Mouse (Mus musculus): ENCODE data around the gene Hrh2.

The Hrh2 gene

GRCm38 (mm10) chr13:54176406-54177020, 15.4 kb upstream of the Hrh2 start:
- DNase-seq (ENCODE audit: low spot score), result no peak

DNA sequence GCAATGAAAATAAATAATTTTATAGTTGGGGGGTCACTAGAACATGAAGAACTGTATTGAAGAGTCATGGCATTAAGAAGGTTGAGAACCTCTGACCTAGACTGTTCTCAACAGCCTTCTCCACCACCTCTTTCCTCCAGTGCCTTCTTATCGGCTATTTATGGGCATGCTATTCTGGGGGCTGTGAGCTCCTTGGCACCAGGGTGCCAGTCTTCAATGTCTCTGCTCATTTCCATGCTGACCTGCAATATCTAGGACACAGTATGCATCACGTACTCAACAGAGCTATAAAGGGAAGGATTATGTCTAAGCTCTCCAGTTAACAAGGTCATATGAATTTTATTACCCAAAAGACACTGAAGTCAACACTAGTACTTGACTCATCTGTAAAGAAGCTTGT, 14.6 kb upstream of the Hrh2 start:
- no peak for DNase-seq (ENCODE audit: low spot score)

GRCm38 (mm10) chr13:54178647-54179046, 13.3 kb upstream of the Hrh2 start:
- no peak for DNase-seq (ENCODE audit: low spot score)

GRCm38 (mm10) chr13:54179971-54180370, 12.0 kb upstream of the Hrh2 start:
- DNase-seq (ENCODE audit: low spot score), result no peak

- no peak for DNase-seq (ENCODE audit: low spot score)
These were observed 11.5 kb upstream of the Hrh2 start for GRCm38 (mm10) chr13:54180461-54180860.

GRCm38 (mm10) chr13:54181318-54181717, 10.6 kb upstream of the Hrh2 start:
- no peak for DNase-seq (ENCODE audit: low spot score)

DNA sequence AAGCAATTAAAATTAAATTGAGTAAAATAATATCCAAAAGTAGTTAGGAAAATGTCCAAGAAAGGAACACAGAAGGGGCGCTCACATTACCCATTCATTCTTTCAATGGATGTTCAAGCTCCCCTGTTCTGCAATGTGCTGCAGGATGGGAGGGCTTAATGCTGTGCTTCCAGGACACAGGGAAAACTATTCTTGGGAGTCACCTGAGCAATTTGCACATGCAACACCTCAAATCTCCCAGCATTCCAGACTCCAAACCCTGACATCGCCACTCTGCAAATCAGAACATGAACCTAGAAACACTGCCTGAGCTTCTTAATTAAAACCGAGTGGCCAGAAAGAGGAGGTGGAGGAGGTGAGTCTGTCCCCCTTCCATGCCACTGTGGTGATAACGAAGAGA, 10.0 kb upstream of the Hrh2 start:
- DNase-seq (ENCODE audit: low spot score), result no peak

DNA sequence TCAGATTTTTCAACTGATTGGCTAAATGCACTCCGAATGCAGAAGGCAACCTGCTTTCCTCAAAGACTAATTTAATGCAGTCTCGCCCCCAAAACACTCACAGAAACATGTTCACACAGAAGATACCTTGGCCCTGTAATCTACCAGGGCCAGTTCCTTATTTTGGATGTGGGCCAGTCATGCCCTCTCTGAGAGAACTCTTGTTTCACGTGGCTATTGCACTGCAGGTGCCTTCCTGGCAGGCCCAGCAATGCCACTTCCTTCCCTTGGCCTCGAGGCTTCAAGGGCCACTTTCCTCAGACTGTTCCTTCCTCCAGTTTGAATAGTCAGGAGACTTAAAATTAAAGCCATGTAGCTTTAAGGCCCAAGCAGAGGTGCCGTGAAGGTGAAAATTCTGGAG, 5.5 kb upstream of the Hrh2 start:
- no peak for DNase-seq (ENCODE audit: low spot score)

DNA sequence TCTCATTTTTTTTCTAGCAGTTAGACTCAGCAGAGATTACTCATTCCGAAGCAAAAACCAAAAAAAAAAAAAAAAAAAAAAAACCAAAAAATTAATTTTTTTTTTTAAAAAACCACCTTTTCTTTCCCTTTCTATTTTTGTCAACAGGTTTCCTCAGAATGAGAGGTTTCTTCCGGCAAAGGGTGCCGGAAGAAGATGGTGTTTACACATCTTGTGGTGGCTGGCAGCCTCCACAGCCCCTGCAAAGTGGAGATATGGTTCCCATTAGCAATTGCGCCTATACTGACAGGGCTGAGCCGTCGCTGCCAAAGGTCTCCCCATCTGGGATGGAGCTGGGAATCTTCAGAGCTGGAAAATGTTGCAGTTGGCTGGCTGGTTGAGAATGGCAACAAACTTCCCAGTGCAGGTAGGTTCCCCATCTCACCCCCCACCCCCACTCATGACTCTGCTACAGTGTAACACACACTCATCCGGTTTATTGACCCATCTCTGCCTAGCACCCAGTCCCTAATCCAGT, 3.7 kb upstream of the Hrh2 start:
- DNase-seq (ENCODE audit: low spot score), result no peak

DNA sequence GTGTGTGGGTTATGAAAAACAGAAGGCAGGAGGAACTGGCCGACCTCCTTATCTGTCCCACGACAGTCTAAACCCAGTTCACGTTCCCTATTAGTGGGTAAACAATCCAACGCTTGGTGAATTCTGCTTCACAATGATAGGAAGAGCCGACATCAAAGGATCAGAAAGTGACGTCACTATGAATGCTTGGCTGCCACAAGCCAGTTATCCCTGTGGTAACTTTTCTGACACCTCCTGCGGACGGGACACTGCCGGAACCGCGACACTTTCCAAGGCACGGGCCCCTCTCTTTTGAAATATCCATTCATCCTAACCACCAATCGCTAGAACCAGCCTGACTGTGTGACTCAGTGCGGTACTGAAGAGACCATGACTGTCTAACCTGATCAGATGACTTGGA, 2.0 kb upstream of the Hrh2 start:
- DNase-seq (ENCODE audit: low spot score), result no peak

DNA sequence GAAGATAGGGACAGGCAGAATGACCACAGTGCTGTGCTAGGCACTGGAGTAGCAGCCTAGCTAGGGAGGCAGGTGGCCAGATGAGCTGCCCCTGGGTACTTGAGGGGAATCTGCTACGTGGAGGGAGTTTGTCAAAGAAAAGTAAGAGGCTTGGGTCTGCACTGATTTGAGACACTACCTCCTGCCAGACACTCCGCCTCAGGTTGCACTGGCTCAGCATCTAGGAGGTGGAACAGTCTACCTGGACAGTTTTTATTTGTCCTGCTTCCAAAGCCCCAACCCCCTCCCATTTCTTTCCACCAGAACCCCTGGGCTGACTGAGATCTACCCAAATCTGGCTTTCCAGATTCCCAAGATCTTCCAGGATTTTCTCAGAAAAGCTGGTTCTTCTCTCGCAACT, 748 bp upstream of the Hrh2 start:
- DNase-seq (ENCODE audit: low spot score), result no peak

DNA sequence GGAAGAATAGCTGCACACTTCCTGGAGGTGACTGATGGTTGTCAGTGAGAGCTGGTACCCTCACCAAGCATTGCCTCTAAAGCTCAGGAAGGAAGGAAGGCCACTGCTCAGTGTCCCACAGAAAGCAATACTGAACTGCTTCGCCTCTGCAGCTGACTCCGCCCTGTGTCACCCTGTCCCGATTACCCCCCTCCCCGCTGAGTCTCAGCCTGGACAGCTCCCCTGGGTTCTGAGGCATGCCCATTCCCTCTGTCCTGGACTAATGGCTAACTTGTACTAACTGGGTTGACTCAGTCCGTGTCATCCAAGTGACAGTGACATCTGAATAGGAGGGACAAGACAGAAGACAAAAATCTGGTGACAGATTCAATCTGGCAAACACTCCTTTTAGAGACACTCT, 1.7 kb downstream of the Hrh2 start:
- DNase-seq (ENCODE audit: low spot score), result no peak

DNA sequence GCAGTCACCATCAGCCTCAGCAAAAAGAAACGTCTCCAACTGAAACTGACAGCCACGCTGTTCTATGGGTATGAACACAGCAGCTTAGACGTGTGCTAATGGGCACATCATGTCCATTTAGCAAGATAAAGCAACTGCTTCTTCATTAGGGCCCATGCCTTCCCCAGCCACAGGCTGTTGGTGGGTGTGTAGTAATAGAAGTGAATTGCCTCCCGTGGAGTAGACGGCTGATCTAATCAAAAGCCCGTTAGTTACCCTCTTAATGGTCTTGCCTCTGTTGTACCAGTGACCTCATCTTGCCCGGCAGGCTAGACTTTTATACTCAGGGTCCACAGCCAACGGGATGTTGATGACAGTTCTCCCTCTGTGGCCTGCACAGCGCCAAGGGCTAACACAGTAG, 7.1 kb downstream of the Hrh2 start:
- DNase-seq (ENCODE audit: low spot score), result no peak

DNA sequence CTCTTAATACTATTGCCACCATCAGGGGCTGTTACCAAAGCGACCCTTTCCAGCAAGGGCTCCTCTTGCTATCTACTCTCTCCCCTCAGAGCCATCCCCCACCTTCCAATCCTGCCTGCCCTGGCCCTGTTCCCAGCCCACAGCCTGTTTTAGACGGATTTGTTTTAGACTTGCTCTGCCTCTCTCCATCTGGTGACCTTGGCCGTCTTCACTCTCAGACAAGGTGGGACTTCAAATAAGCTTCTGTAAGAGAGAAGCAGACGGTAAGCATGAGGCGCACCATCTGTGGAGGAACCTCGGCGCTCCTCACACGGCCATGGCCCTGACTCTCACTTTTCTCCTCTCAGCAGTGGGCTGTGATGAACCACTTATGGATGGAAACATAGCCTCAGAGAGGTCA, 10.5 kb downstream of the Hrh2 start:
- no peak for DNase-seq (ENCODE audit: low spot score)

- no peak for DNase-seq (ENCODE audit: low spot score)
These were observed 11.5 kb downstream of the Hrh2 start for GRCm38 (mm10) chr13:54203419-54203818.

- DNase-seq (ENCODE audit: low spot score), result no peak
These were observed 13.3 kb downstream of the Hrh2 start for GRCm38 (mm10) chr13:54205195-54205594.

DNA sequence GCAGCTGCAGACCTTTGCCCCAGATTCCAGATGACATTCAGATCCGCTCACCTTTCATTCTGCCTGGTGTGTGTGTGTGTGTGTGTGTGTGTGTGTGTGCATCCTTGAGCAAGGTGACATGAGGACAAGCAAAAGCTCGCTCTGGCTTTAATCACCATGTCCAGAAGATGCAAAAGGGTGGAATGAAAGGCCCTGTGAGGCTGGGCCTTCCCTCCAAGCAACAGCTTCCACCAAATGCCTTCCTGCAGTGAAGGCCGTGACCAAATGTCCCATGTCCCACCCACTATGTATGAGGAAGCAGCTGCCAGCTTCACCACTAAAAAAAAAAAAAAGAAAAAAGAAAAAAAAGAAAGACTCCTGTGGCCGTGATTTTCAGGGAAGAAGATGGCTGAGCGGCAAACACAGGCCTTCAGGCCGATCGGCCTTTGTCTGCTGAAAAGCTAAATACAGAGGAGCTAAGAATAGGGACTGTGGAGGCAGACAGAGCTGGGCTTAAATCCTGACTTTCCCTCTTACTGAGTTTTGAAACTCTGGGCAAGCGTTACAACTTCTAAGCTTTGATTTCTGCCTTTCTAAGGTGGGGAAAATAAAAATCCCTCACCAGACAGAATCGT, 14.3 kb downstream of the Hrh2 start:
- DNase-seq (ENCODE audit: low spot score), result no peak

- DNase-seq (ENCODE audit: low spot score), result no peak
These were observed 17.7 kb downstream of the Hrh2 start for GRCm38 (mm10) chr13:54209476-54210253.

- no peak for DNase-seq (ENCODE audit: low spot score)
These were observed 19.9 kb downstream of the Hrh2 start for GRCm38 (mm10) chr13:54211528-54212488.

GRCm38 (mm10) chr13:54212516-54212915, 20.6 kb downstream of the Hrh2 start:
- DNase-seq (ENCODE audit: low spot score), result no peak

- no peak for DNase-seq (ENCODE audit: low spot score)
These were observed 23.3 kb downstream of the Hrh2 start for GRCm38 (mm10) chr13:54215266-54215665.

DNA sequence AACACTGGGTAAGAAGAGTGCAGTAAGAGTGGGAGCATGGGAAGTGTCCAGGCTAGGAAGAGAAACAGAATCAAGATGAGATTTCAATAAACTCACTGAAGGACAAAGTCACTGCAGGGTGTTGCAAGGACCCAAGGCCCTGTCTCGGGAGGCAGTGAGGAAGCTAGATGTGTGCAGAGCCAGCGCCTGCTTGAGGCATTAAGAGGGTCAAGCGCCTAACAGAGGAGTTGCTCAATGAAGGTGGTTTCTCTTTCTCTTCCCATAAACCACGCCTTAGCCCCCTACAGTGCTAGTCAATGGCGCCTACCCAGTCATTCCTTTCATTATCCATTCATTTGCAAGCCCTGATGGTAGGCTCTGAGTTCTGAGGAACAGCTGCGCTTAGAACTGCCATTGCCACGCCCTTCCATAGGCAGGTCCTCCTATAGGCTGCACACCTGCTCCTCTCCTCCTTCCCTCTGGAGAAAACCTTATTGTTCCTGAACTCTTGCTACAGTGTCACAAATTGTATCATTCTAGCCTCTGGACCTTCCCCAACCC, 23.9 kb downstream of the Hrh2 start:
- no peak for DNase-seq (ENCODE audit: low spot score)

Data from MN1 (cell line).